Mouse (Mus musculus) spleen, adult 2 months (tissue): ENCODE measurements at regions not wholly inside any gene's neighbourhood (a gene's known extent, or its start where the extent isn't known, plus 50 kb on each side); places are given as distances from the start of the nearest gene placed in this dataset.

Experiments
- DNase-seq, 2 experiments: peaks; one replicate each; pipeline versions ENCODE4 v3.0.0 to v3.0.0-alpha.2; 2012 to 2021; ENCODE audit warnings: low spot score in 2 of 2, low read depth in 1 of 2
- H3K27ac ChIP-seq: fragments of 200-500 bp; 2 replicates; pipeline ENCODE4 v1.5.1; 2012; ENCODE audit warnings: low read length, inconsistent platforms; ENCODE audit not compliant: insufficient read depth
- H3K27me3 ChIP-seq: fragments of 200-500 bp; 2 replicates; pipeline ENCODE4 v1.6.1; 2012; ENCODE audit warnings: mild to moderate bottlenecking, moderate library complexity, low read length, inconsistent platforms; ENCODE audit not compliant: control insufficient read depth, insufficient read depth
- H3K36me3 ChIP-seq: fragments of 200-500 bp; 2 replicates; pipeline ENCODE4 v1.6.1; 2012; ENCODE audit warnings: mild to moderate bottlenecking, low read length, inconsistent platforms; ENCODE audit not compliant: control insufficient read depth, insufficient read depth
- H3K4me1 ChIP-seq: fragments of 200-500 bp; 2 replicates; pipeline ENCODE4 v1.6.1; 2011; ENCODE audit warnings: inconsistent platforms; ENCODE audit not compliant: control insufficient read depth, insufficient read depth, insufficient read length
- H3K4me3 ChIP-seq: fragments of 200-500 bp; 2 replicates; pipeline ENCODE4 v1.5.1; 2011; ENCODE audit warnings: mild to moderate bottlenecking, inconsistent platforms; ENCODE audit not compliant: insufficient read depth, insufficient read length; ENCODE audit errors: extremely low read depth
- CTCF ChIP-seq: fragments of 200-500 bp; IDR thresholded peaks from 2 replicates; pipeline ENCODE4 v1.5.1; 2011; ENCODE audit warnings: mild to moderate bottlenecking, inconsistent platforms; ENCODE audit not compliant: insufficient read depth, insufficient read length, insufficient replicate concordance; ENCODE audit errors: extremely low read depth
- POLR2A ChIP-seq: fragments of 200-500 bp; IDR thresholded peaks from 2 replicates; pipeline ENCODE4 v1.6.1; 2011; ENCODE audit warnings: low read depth, low read length, inconsistent platforms
- WGBS: fragments of 180-500 bp; shearing (Covaris S2); methylation state at CpG from one replicate; pipeline ENCODE4 v1.1.7; 2018; 5-methylcytosine and 5-hydroxymethylcytosine counted together

DNA sequence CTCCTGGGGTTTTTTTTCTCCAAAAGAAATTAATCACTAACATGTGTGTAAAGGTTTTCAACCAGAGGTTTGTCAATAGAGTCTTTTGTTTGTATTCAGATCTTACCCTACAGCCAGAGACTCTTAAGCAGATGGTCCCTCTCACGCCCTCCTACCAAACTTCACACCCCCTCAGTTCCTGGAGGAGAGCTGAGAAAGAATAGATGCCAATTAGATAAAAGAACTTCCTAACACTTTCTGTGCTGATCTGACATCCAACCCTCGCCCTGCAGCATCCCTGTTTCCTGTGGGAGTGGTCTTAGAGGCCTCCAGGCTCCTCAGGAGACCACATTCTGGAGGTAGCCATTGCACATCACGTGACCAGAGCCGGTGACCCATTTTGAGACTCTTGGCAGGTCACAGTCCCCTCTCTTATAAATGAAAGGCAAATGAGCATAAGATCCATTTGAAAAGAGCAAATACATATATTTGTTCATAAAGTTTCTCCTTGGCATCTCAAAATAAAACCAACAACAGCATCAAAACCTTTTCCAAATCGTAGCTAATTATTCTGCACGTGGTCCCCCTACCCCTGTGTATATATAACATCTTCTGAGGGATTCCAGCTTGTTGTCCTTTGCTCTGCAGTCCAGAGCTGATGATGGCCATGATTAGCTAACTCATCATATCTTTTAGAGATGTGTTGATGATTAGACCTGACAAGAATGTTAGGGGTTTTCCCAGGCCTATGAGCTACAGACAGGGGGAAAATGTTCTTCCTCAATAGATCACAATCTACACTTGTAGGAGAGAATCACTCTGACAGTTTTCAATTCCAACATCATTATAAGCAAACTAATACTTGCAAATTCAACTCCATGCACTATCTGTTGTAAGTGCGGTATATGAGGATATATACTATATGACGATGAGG is 54.4 kb upstream of the Gm6993 start:
- 75% methylated on average over 8 of the region's 8 CpGs for WGBS
- DNase-seq = no peak
- no peaks in the 10 kb centered on the region for H3K4me1 ChIP-seq
- no peak overlapping the region for H3K27ac ChIP-seq
- no peak overlapping the region for H3K4me3 ChIP-seq
- TF ChIP-seq POLR2A (no peak), CTCF (no peak)
- no peaks in the 10 kb centered on the region for H3K36me3 ChIP-seq
- H3K27me3 ChIP-seq = no peaks in the 10 kb centered on the region

DNA sequence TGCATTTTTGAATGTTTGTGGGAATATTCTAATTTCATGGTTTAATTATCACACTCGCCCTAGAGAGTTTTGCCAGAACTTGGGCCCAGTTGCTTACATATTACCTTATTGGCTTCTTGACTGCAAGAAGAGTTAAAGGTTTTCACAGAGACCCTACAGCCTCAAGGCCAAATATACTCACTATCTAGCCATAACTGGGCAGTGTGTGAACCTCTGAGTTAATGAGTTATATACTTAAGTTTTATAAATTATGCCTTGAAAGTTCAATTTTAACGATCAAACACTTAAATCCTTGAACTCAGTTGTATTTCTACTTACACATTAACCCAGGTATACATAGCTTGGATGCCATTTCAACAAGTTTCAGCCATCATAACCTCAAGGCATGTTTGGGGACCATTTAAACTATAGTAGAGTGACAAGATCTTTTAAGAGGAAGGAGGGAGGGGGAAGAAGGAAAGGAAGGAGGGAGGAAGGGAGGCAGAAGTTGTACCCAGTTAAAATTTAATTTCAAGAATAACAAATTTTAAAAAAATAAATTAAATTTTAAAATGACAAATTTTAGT is 52.5 kb upstream of the Gm6993 start:
- no peak overlapping the region for H3K27ac ChIP-seq
- no peaks in the 10 kb centered on the region for H3K36me3 ChIP-seq
- no peaks in the 10 kb centered on the region for H3K4me1 ChIP-seq
- H3K4me3 ChIP-seq = no peak overlapping the region
- 89% methylated on average over 2 of the region's 2 CpGs for WGBS
- no peaks in the 10 kb centered on the region for H3K27me3 ChIP-seq
- TF ChIP-seq CTCF (no peak), POLR2A (no peak)
- DNase-seq = no peak

DNA sequence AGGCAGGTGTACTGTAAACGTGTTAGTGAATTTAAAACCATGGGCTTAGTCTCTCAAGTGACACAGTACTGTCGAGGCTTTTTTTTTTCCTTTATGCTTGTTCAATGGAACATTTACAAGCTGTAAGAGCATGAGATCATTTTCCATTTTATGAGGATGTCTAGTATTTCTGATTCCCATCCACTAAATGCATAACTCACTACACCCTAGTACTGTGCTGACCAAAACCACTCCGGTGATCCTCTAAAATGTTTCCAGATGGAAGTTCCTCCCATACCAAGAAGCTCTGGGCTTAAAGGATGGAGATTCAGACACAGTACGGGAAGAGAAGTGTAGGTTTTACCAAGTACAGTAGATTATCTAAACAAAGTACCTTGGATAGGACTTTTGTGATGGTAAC is 50.3 kb upstream of the Gm6993 start:
- H3K4me1 ChIP-seq = no peaks in the 10 kb centered on the region
- no peaks in the 10 kb centered on the region for H3K27me3 ChIP-seq
- no peak overlapping the region for H3K27ac ChIP-seq
- TF ChIP-seq POLR2A = no peak
- TF ChIP-seq CTCF = no peak
- H3K4me3 ChIP-seq = no peak overlapping the region
- no peaks in the 10 kb centered on the region for H3K36me3 ChIP-seq
- 85% methylated on average over 4 of the region's 4 CpGs for WGBS
- no peak for DNase-seq
